17 mouse cellular contexts compared by ENCODE assay signal in the genomic region with DNA sequence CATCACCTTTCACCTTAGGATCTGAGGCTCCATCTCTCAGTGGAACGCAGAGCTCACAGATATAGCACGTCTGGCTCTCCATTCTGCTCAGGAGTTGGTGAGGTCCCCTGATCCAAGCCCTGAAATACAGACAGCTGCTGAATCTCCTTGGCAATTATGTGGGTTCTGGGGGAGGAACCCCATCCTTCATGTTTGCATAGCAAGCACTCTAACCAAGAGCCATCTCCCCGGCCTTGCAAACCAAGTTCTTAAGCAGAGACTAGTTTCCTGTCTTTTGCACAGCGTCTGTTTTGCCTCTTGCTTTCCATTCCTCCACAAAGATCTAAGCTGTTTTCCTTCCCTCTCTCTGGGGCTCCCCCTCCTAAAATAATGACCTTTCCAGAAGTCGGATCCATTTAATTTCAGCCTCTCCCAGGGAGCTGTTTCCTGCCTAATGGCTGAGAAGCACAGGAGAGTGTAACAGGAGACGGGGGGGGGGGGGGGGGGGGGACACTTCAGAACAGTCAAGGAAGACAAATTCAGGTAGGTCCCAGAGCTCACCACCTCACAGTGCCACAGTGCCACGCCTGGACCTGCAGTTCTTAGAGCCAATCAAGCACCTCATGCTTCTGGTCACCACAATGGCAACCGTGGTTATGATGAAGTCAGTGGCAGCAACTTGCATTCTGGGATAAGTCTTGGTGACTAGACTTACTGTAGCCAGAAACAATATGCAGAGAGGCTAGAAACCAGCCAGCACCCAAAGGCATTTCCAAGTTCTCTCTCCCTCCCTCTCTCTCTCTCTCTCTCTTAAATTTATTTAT. TPM values are rescaled to one million over a fixed set of nuclear protein-coding genes. Genes with fewer than 3 reads are reported as not detected.
DNase-seq lines count a peak whose midpoint lies in the region; ATAC-seq lines count a peak whose summit lies in the region.
"Had no signal": no experiment of that assay in that cellular context is flagged by ENCODE, and none has a peak within 500 bp of the region (broad histone marks: within the 10 kb centered on the region; RNA-seq: fewer than 3 reads in every experiment).

No protein-coding gene starts in this region.

- no peak for ATAC-seq in embryonic facial prominence, embryonic 11.5 days (replicated peaks; ENCODE audit: insufficient number of reproducible peaks, low FRiP score, low TSS enrichment, low read depth)
- ATAC-seq in monocyte, adult 5-6 weeks (replicated peaks; ENCODE audit: insufficient number of reproducible peaks, low FRiP score, low TSS enrichment, poor library complexity, severe bottlenecking) = no peak

- 53% methylated on average over 7 of the region's 8 CpGs for WGBS in embryonic facial prominence, embryonic 11.5 days

- no peaks in the 10 kb centered on the region for H3K4me1 ChIP-seq in embryonic facial prominence, embryonic 11.5 days (ENCODE audit: control insufficient read depth, insufficient read depth, low read length)

- H3K27ac ChIP-seq in embryonic facial prominence, embryonic 11.5 days (replicated peaks; ENCODE audit: low read depth, low read length) = no peak overlapping the region
- H3K27ac ChIP-seq: heart, embryonic 15.5 days; hindbrain, embryonic 13.5 days; lung, embryonic 15.5 days had no signal

- no peaks in the 10 kb centered on the region for H3K9me3 ChIP-seq in embryonic facial prominence, embryonic 11.5 days (replicated peaks; ENCODE audit: control insufficient read depth, low read length)
- H3K9me3 ChIP-seq: heart, embryonic 15.5 days; hindbrain, embryonic 13.5 days; lung, embryonic 15.5 days; megakaryocyte, embryonic 14.5 days had no signal

- no peak overlapping the region for H3K4me2 ChIP-seq in embryonic facial prominence, embryonic 11.5 days (ENCODE audit: low read depth, low read length)
- H3K4me2 ChIP-seq: heart, embryonic 15.5 days; hindbrain, embryonic 13.5 days; lung, embryonic 15.5 days had no signal

- H3K36me3 ChIP-seq in embryonic facial prominence, embryonic 11.5 days (replicated peaks; ENCODE audit: control insufficient read depth, insufficient read depth, low read depth, low read length) = no peaks in the 10 kb centered on the region
- H3K36me3 ChIP-seq: heart, embryonic 15.5 days; lung, embryonic 15.5 days had no signal

- H3K4me3 ChIP-seq in embryonic facial prominence, embryonic 11.5 days (ENCODE audit: low read depth, low read length) = no peak overlapping the region
- H3K4me3 ChIP-seq: heart, embryonic 15.5 days; hindbrain, embryonic 13.5 days; lung, embryonic 15.5 days; megakaryocyte, embryonic 14.5 days had no signal

- peak; percentile 36 for DNase-seq in heart, adult 11 months
- no peak for DNase-seq in heart, postnatal 4 days
- peak; percentile 66 for DNase-seq in CD4-positive helper T cell, adult 2 months (ENCODE audit: low read depth, low spot score)
- DNase-seq in embryonic facial prominence, embryonic 11.5 days (ENCODE audit: low spot score) = peak; percentile 35
- peak; percentile 42 for DNase-seq in mesoderm, embryonic 11.5 days (ENCODE audit: low read depth, low spot score)
- no peak for DNase-seq in ovary, postnatal 36 days (ENCODE audit: low spot score)
- no peak for DNase-seq in adrenal gland, postnatal 4 days (ENCODE audit: low spot score in 2 of 2)
- DNase-seq: B cell, adult 2 months; kidney, adult 8-10 months; liver had no signal

- H3K9ac ChIP-seq in embryonic facial prominence, embryonic 11.5 days (replicated peaks; ENCODE audit: low read length) = no peak overlapping the region
- H3K9ac ChIP-seq: heart, embryonic 15.5 days; hindbrain, embryonic 13.5 days; lung, embryonic 15.5 days had no signal

- no peaks in the 10 kb centered on the region for H3K27me3 ChIP-seq in embryonic facial prominence, embryonic 11.5 days (ENCODE audit: control insufficient read depth, insufficient read depth, low read length)
- H3K27me3 ChIP-seq: heart, embryonic 15.5 days; hindbrain, embryonic 13.5 days; lung, embryonic 15.5 days had no signal

RNA-seq across cellular contexts. Expression of gene St8sia1, which starts 18.0 kb away (rescaled TPM):
- 1 to 10 TPM; 1.5 to 2.0 TPM for total RNA-seq in heart, postnatal 4 days (2021)
- 2.7 and 3.9 TPM in 2 replicates for polyA plus RNA-seq in embryonic facial prominence, embryonic 11.5 days (2014; fragmentation: Nextera tagmentation; extraction: Ambion mirVana)
- total RNA-seq in monocyte, adult 5-6 weeks (2017) = 0.49 to 0.96 TPM in 2 of 3 replicates, not detected in the other
- total RNA-seq in adrenal gland, postnatal 4 days (2021) = 1 to 10 TPM; 4.3 to 5.3 TPM
- total RNA-seq: granulocyte monocyte progenitor cell, adult 5-6 weeks; MEL had no signal

Comparison
In these comparisons a context has a peak if more than half of its experiments do, and no peak if none do; other contexts are left out.
1. DNase-seq: peak in heart, adult 11 months (single experiment), CD4-positive helper T cell, adult 2 months (single experiment), embryonic facial prominence, embryonic 11.5 days (single experiment) and mesoderm, embryonic 11.5 days (single experiment); none in heart, postnatal 4 days (single experiment), ovary, postnatal 36 days (single experiment) and adrenal gland, postnatal 4 days (0 of 2).